Mouse (Mus musculus) effector memory CD4-positive, alpha-beta T cell, adult 7 months (primary cell): ENCODE data around the gene Dnase1l3. TPM values are rescaled to one million over a fixed set of nuclear protein-coding genes. Genes with fewer than 3 reads are reported as not detected.

Experiments used
- polyA plus RNA-seq: library from polyadenylated mRNA; unstranded; fragments of 100-300 nt; shearing (Covaris generic); gene quantifications from one replicate; pipeline ENCODE4 v1.2.1, GENCODE M21; 2017

Dnase1l3 gene
- 1.0 TPM for polyA plus RNA-seq

DNA sequence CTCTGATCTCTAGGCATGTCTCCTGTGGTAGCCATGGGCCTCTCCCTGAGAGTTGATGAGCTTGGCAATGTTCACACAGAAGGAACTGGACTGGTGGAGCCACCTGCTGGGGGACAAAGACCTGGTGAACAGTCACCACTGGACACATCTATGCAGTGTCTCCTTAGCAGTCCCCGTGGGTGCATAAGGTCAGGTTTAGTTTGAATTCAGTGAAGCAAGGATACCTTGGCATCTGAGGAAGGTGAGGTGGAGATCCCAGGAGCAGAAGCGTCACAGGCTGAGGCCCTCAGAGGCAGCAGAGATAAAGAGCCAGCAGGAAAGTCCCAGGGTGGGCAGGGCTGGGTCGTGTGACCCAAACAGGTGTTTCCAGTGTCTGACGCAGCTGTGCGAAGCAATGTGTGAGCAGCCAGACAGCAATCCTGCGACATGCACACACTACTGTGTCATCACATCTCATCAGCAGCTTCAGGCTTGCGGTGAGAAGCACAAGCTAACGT, at the start of gene Dnase1l3:
TSS of gene Dnase1l3 (minus strand) at position 303 of the 497 bp plus-strand sequence.

DNA sequence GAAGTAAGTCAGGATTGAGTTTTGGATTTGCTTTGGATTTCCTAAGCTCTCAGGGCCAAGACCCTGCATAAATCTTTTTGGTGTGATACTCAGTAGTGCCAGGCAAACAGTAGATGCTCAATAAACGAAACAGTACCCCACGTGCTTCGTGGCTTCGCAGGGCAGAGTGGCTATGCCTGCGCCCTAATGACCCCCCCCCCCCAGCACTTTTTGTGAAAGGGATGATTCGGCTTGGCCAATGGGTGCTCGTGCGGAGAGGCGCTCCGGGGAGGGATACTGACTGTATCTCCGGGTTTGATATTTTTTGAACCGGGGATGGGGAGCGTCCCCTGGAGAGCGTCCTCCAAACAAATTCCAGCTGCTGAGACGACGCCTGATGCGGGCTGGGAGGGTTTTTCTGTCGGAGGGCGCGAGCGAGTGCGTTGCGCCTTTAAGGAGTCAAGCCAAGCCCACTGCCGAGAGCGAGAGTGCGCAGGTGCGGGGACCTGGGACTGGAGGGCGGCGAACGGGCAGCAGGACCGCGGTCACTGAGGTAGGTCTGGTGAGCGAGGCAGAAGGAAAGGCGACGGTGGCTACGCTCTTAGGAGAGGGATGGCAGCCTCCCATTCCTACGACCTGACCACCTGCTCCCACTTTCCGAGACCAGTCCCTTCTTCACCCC, 8.2 kb upstream of the Dnase1l3 start, which contains the start of gene Abhd6:
TSS of gene Abhd6 (plus strand) at position 471 of the 661 bp plus-strand sequence.

DNA sequence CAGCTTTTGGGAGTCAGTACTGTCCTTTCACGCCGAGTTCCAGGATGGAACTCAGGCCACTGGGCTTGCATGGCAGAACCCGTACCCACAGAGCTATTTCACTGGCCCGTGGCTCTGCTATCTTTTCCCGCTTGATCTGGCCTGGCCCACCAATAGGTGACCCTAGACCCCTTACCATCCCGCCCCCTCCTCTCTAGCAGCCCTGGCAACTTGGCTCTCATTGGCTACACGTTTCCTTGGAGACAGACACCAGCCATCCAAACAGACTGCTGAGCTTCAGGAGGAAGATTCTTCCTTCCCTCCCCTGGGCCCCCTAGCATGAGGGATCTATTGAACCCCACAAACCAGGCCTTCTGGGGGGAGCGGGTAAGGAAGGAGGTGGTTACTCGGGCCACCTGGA, 37.3 kb downstream of the Dnase1l3 start, which contains the start of gene Gm45521:
TSS of gene Gm45521 (plus strand) at position 240 of the 400 bp plus-strand sequence.

Other genes starting within 250 kb of the Dnase1l3 start
- not detected for gene Gm26661, start 203.0 kb downstream of the Dnase1l3 start, polyA plus RNA-seq
- gene Flnb, start 176.6 kb downstream of the Dnase1l3 start, polyA plus RNA-seq: 15.1 TPM
- not detected for gene Gm45521, start 37.3 kb downstream of the Dnase1l3 start, polyA plus RNA-seq
- 27.8 TPM for gene Abhd6, start 8.3 kb upstream of the Dnase1l3 start, polyA plus RNA-seq
- gene Rpp14, start 85.8 kb upstream of the Dnase1l3 start, polyA plus RNA-seq: 27.8 TPM
- gene Pxk, start 103.6 kb upstream of the Dnase1l3 start, polyA plus RNA-seq: 53.0 TPM
- gene Pdhb, start 178.5 kb upstream of the Dnase1l3 start, polyA plus RNA-seq: 149 TPM
- 15.5 TPM for gene Kctd6, start 219.6 kb upstream of the Dnase1l3 start, polyA plus RNA-seq